Mouse (Mus musculus): ENCODE measurements around the gene Dnajb12. TPM values are rescaled to one million over a fixed set of nuclear protein-coding genes. Genes with fewer than 3 reads are reported as not detected.

The Dnajb12 gene
- total RNA-seq (2021): 10 to 100 TPM; 36.8 to 45.4 TPM
- polyA plus RNA-seq (2012; rRNA removed): 32.9 and 39.2 TPM in 2 replicates
- long read RNA-seq, transcript Dnajb12-205 (9 exons, 3,041 nt): minor isoform, 17 of 62 reads
- long read RNA-seq, transcript Dnajb12-201 (9 exons, 2,238 nt): minor isoform, 8 of 62 reads
- long read RNA-seq, transcript Dnajb12-204 (9 exons, 3,070 nt): major isoform, 22 of 62 reads
- long read RNA-seq, partial matches to known transcripts: 4 of 62 reads
- long read RNA-seq, other reads (novel, unspliced or antisense): 11 of 62 reads

- peak within 1 kb of the TSS; percentile 86 for H3K9ac ChIP-seq (ENCODE audit: low read depth, low read length)
- peak within 1 kb of the TSS; percentile 97 for H3K27ac ChIP-seq
- H3K36me3 ChIP-seq (ENCODE audit: control insufficient read depth, insufficient read depth, low read length): no peaks in the 10 kb centered on the region
- WGBS: under 1% methylated on average over 80 of the region's 80 CpGs
- peak; percentile 94 to 95 for DNase-seq
- no peaks in the 10 kb centered on the region for H3K27me3 ChIP-seq (ENCODE audit: control insufficient read depth, insufficient read depth, low read length)
- intact Hi-C loops (cut with DNase I): loop anchor here (5.0 kb wide), 1 partner anchor 177 kb away; the partner anchor contains the start of gene Micu1
- peaks cover 9% of the 10 kb centered on the region; the same call in 1 of the 2 replicates for H3K79me2 ChIP-seq (replicated peaks; ENCODE audit: control insufficient read depth, insufficient read depth, low read length)
- TF ChIP-seq POLR2A (IDR thresholded peaks at IDR 0.05; ENCODE audit: insufficient read depth, low read depth, low read length) (peak; percentile 77), CTCF (IDR thresholded peaks at IDR 0.05) (no peak), EP300 (IDR thresholded peaks at IDR 0.05; ENCODE audit: insufficient read depth, low read depth, low read length) (peak; percentile 68; the same call in 1 of the 2 replicates)
- H3K4me1 ChIP-seq (ENCODE audit: control insufficient read depth, insufficient read depth, low read length): peaks cover 5% of the 10 kb centered on the region
- peak within 1 kb of the TSS; percentile 81 for H3K4me3 ChIP-seq
Measured at GRCm38 (mm10) chr10:59879255-59880028, at the start of gene Dnajb12. Dnajb12 (plus strand) TSS chr10:59879556.

- Histone ChIP-seq H3K4me3 (no peak overlapping the region), H3K4me1 (ENCODE audit: control insufficient read depth, insufficient read depth, low read length) (no peaks in the 10 kb centered on the region), H3K36me3 (ENCODE audit: control insufficient read depth, insufficient read depth, low read length) (no peaks in the 10 kb centered on the region), H3K27ac (no peak overlapping the region), H3K27me3 (ENCODE audit: control insufficient read depth, insufficient read depth, low read length) (no peaks in the 10 kb centered on the region), H3K79me2 (replicated peaks; ENCODE audit: control insufficient read depth, insufficient read depth, low read length) (no peaks in the 10 kb centered on the region), H3K9ac (ENCODE audit: low read depth, low read length) (no peak overlapping the region)
- intact Hi-C loops (cut with DNase I): no loop called here
- 93% methylated on average over 6 of the region's 6 CpGs for WGBS
- TF ChIP-seq CTCF (IDR thresholded peaks at IDR 0.05): peak; percentile 25
- TF ChIP-seq EP300 (IDR thresholded peaks at IDR 0.05; ENCODE audit: insufficient read depth, low read depth, low read length): no peak
- DNase-seq: no peak
Measured at GRCm38 (mm10) chr10:59829886-59830285, 49.5 kb upstream of the Dnajb12 start.

- Histone ChIP-seq H3K4me3 (no peak overlapping the region), H3K79me2 (replicated peaks; ENCODE audit: control insufficient read depth, insufficient read depth, low read length) (no peaks in the 10 kb centered on the region), H3K4me1 (ENCODE audit: control insufficient read depth, insufficient read depth, low read length) (no peaks in the 10 kb centered on the region), H3K27ac (no peak overlapping the region), H3K36me3 (ENCODE audit: control insufficient read depth, insufficient read depth, low read length) (no peaks in the 10 kb centered on the region), H3K27me3 (ENCODE audit: control insufficient read depth, insufficient read depth, low read length) (no peaks in the 10 kb centered on the region), H3K9ac (ENCODE audit: low read depth, low read length) (no peak overlapping the region)
- intact Hi-C loops (cut with DNase I): no loop called here
- 36% methylated on average over 7 of the region's 7 CpGs for WGBS
- DNase-seq: no peak
- TF ChIP-seq POLR2A (IDR thresholded peaks at IDR 0.05; ENCODE audit: insufficient read depth, low read depth, low read length): no peak
- TF ChIP-seq EP300 (IDR thresholded peaks at IDR 0.05; ENCODE audit: insufficient read depth, low read depth, low read length): no peak
- no peak for TF ChIP-seq CTCF (IDR thresholded peaks at IDR 0.05)
Measured at GRCm38 (mm10) chr10:59831950-59832349, 47.4 kb upstream of the Dnajb12 start.

DNA sequence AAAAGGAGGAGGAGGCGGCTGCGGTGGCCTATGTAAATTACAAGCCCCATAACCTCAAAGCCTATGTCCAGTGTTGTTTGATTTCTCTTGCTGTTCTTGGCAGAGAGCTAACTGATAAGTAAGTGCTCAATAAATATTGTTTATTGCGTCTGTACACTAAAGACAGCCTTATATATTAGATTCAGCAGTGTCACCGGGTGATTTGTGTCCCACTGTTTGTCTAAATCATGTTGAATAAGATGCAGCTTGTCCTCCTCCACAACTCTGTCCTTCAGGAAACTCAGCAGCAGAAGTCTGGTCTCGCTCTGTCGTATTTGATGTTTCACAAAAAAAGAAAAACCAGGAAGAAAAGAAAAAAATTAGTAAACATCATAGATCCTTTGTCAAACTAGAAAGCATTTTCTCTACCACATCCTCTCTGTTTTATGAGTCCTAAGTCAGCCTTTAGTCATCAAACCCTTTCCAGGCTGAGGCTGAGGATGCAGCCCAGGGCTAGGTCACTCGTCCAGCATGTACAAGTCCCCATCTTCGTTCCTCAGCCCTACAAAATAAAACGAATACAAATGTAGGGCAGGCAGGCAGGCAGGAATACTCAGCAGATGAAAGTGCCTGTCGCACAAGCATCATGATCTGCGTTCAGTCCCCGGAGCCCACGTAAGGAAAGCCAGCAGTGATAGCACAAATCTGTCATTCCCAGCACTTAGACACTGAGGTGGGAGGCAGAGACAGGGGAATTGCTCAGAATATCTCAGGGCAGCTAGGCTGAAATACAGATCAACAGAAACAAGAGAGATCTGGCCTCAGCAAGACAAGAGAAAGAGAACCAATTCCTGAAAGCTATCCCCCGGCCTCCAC lies 43.8 kb upstream of the Dnajb12 start:
- H3K9ac ChIP-seq (ENCODE audit: low read depth, low read length): no peak overlapping the region
- no peaks in the 10 kb centered on the region for H3K27me3 ChIP-seq (ENCODE audit: control insufficient read depth, insufficient read depth, low read length)
- intact Hi-C loops (cut with DNase I): no loop called here
- no peak for DNase-seq
- H3K4me3 ChIP-seq: no peak overlapping the region
- H3K79me2 ChIP-seq (replicated peaks; ENCODE audit: control insufficient read depth, insufficient read depth, low read length): no peaks in the 10 kb centered on the region
- TF ChIP-seq CTCF (IDR thresholded peaks at IDR 0.05) (no peak), POLR2A (IDR thresholded peaks at IDR 0.05; ENCODE audit: insufficient read depth, low read depth, low read length) (no peak), EP300 (IDR thresholded peaks at IDR 0.05; ENCODE audit: insufficient read depth, low read depth, low read length) (no peak)
- H3K36me3 ChIP-seq (ENCODE audit: control insufficient read depth, insufficient read depth, low read length): no peaks in the 10 kb centered on the region
- no peaks in the 10 kb centered on the region for H3K4me1 ChIP-seq (ENCODE audit: control insufficient read depth, insufficient read depth, low read length)
- WGBS: 84% methylated on average over 14 of the region's 14 CpGs
- H3K27ac ChIP-seq: no peak overlapping the region

DNA sequence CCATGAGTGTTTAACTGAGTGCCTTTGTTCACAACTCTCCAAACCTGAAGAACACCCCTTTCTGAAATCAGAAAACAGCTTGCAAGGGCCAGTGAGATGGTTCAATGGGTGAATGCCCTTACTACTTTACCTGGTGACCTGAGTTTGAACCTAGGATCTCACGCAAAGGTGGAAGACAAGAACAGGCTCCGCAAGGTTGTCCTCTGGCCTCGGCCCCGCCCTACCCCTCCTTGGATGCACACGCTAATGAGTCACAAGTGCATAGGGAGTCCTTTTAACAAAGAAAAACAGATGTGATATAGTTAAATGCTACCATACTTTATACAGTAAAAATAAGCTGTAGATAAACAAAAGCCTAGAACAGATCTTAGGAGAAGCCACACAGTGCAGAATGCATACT lies 41.9 kb upstream of the Dnajb12 start:
- Histone ChIP-seq H3K27ac (no peak overlapping the region), H3K4me1 (ENCODE audit: control insufficient read depth, insufficient read depth, low read length) (no peaks in the 10 kb centered on the region), H3K79me2 (replicated peaks; ENCODE audit: control insufficient read depth, insufficient read depth, low read length) (no peaks in the 10 kb centered on the region), H3K36me3 (ENCODE audit: control insufficient read depth, insufficient read depth, low read length) (no peaks in the 10 kb centered on the region), H3K4me3 (no peak overlapping the region), H3K27me3 (ENCODE audit: control insufficient read depth, insufficient read depth, low read length) (no peaks in the 10 kb centered on the region), H3K9ac (ENCODE audit: low read depth, low read length) (no peak overlapping the region)
- DNase-seq: no peak
- intact Hi-C loops (cut with DNase I): no loop called here
- TF ChIP-seq EP300 (IDR thresholded peaks at IDR 0.05; ENCODE audit: insufficient read depth, low read depth, low read length) (no peak), CTCF (IDR thresholded peaks at IDR 0.05) (no peak), POLR2A (IDR thresholded peaks at IDR 0.05; ENCODE audit: insufficient read depth, low read depth, low read length) (no peak)
- WGBS: 98% methylated on average over 5 of the region's 5 CpGs

Measured in heart, adult 2 months (tissue).